Mouse (Mus musculus): ENCODE measurements around the gene Ptms. TPM values are rescaled to one million over a fixed set of nuclear protein-coding genes. Genes with fewer than 3 reads are reported as not detected.

Ptms gene
- polyA plus RNA-seq, 1 experiment from 2014 or later = 87.8 TPM

- Histone ChIP-seq H3K4me1 (ENCODE audit: control insufficient read depth, insufficient read depth, low read length) (no peaks in the 10 kb centered on the region), H3K9me3 (ENCODE audit: control insufficient read depth, low read length) (no peaks in the 10 kb centered on the region; the same call in 1 of the 2 replicates), H3K4me2 (ENCODE audit: low read depth, low read length) (no peak overlapping the region), H3K27ac (ENCODE audit: low read length) (no peak overlapping the region), H3K36me3 (ENCODE audit: control insufficient read depth, insufficient read depth, low read length) (peaks cover 9% of the 10 kb centered on the region), H3K27me3 (replicated peaks; ENCODE audit: control insufficient read depth, insufficient read depth, low read length) (no peaks in the 10 kb centered on the region), H3K4me3 (ENCODE audit: low read length) (no peak overlapping the region), H3K9ac (ENCODE audit: low read depth, low read length) (no peak overlapping the region)
- ATAC-seq = no peak
- WGBS = 95% methylated on average over 4 of the region's 4 CpGs
These were observed 35.3 kb upstream of the Ptms start for GRCm38 (mm10) chr6:124955212-124955611.

GRCm38 (mm10) chr6:124953991-124954715 lies 34.2 kb upstream of the Ptms start:
- Histone ChIP-seq H3K9me3 (ENCODE audit: control insufficient read depth, low read length) (no peaks in the 10 kb centered on the region; the same call in 1 of the 2 replicates), H3K9ac (ENCODE audit: low read depth, low read length) (no peak overlapping the region), H3K27ac (ENCODE audit: low read length) (no peak overlapping the region), H3K27me3 (replicated peaks; ENCODE audit: control insufficient read depth, insufficient read depth, low read length) (no peaks in the 10 kb centered on the region), H3K4me3 (ENCODE audit: low read length) (no peak overlapping the region), H3K4me2 (ENCODE audit: low read depth, low read length) (no peak overlapping the region), H3K36me3 (ENCODE audit: control insufficient read depth, insufficient read depth, low read length) (peaks cover 3% of the 10 kb centered on the region; the same call in 1 of the 2 replicates), H3K4me1 (ENCODE audit: control insufficient read depth, insufficient read depth, low read length) (no peaks in the 10 kb centered on the region)
- no peak for ATAC-seq
- 88% methylated on average over 2 of the region's 2 CpGs for WGBS

- Histone ChIP-seq H3K9ac (ENCODE audit: low read depth, low read length) (no peak overlapping the region), H3K36me3 (ENCODE audit: control insufficient read depth, insufficient read depth, low read length) (no peaks in the 10 kb centered on the region), H3K27ac (ENCODE audit: low read length) (no peak overlapping the region), H3K4me1 (ENCODE audit: control insufficient read depth, insufficient read depth, low read length) (no peaks in the 10 kb centered on the region), H3K4me2 (ENCODE audit: low read depth, low read length) (no peak overlapping the region), H3K9me3 (ENCODE audit: control insufficient read depth, low read length) (no peaks in the 10 kb centered on the region), H3K4me3 (ENCODE audit: low read length) (no peak overlapping the region), H3K27me3 (replicated peaks; ENCODE audit: control insufficient read depth, insufficient read depth, low read length) (no peaks in the 10 kb centered on the region)
- 88% methylated on average over 3 of the region's 3 CpGs for WGBS
- ATAC-seq = no peak
These were observed 23.6 kb upstream of the Ptms start for GRCm38 (mm10) chr6:124943526-124943925.

GRCm38 (mm10) chr6:124941679-124942078 lies 21.8 kb upstream of the Ptms start:
- H3K27ac ChIP-seq (ENCODE audit: low read length) = no peak overlapping the region
- peaks cover under 1% of the 10 kb centered on the region; the same call in 1 of the 2 replicates for H3K36me3 ChIP-seq (ENCODE audit: control insufficient read depth, insufficient read depth, low read length)
- no peak overlapping the region for H3K4me2 ChIP-seq (ENCODE audit: low read depth, low read length)
- no peaks in the 10 kb centered on the region for H3K4me1 ChIP-seq (ENCODE audit: control insufficient read depth, insufficient read depth, low read length)
- ATAC-seq = peak; percentile 86
- 70% methylated on average over 1 of the region's 1 CpGs for WGBS
- no peak overlapping the region for H3K9ac ChIP-seq (ENCODE audit: low read depth, low read length)
- H3K4me3 ChIP-seq (ENCODE audit: low read length) = no peak overlapping the region
- no peaks in the 10 kb centered on the region for H3K9me3 ChIP-seq (ENCODE audit: control insufficient read depth, low read length)
- H3K27me3 ChIP-seq (replicated peaks; ENCODE audit: control insufficient read depth, insufficient read depth, low read length) = no peaks in the 10 kb centered on the region

- no peaks in the 10 kb centered on the region for H3K27me3 ChIP-seq (replicated peaks; ENCODE audit: control insufficient read depth, insufficient read depth, low read length)
- H3K36me3 ChIP-seq (ENCODE audit: control insufficient read depth, insufficient read depth, low read length) = peaks cover 22% of the 10 kb centered on the region; the same call in 1 of the 2 replicates
- 88% methylated on average over 7 of the region's 7 CpGs for WGBS
- H3K4me2 ChIP-seq (ENCODE audit: low read depth, low read length) = no peak overlapping the region
- no peak overlapping the region for H3K27ac ChIP-seq (ENCODE audit: low read length)
- no peaks in the 10 kb centered on the region for H3K9me3 ChIP-seq (ENCODE audit: control insufficient read depth, low read length)
- no peak for ATAC-seq
- peaks cover 16% of the 10 kb centered on the region; the same call in 1 of the 2 replicates for H3K4me1 ChIP-seq (ENCODE audit: control insufficient read depth, insufficient read depth, low read length)
- H3K4me3 ChIP-seq (ENCODE audit: low read length) = no peak overlapping the region
- H3K9ac ChIP-seq (ENCODE audit: low read depth, low read length) = no peak overlapping the region
These were observed 18.7 kb upstream of the Ptms start for GRCm38 (mm10) chr6:124938554-124938953.

GRCm38 (mm10) chr6:124937493-124937892 lies 17.6 kb upstream of the Ptms start:
- no peak overlapping the region for H3K4me3 ChIP-seq (ENCODE audit: low read length)
- WGBS = 72% methylated on average over 2 of the region's 2 CpGs
- H3K27ac ChIP-seq (ENCODE audit: low read length) = no peak overlapping the region
- H3K36me3 ChIP-seq (ENCODE audit: control insufficient read depth, insufficient read depth, low read length) = peaks cover 22% of the 10 kb centered on the region; the same call in 1 of the 2 replicates
- H3K4me1 ChIP-seq (ENCODE audit: control insufficient read depth, insufficient read depth, low read length) = peaks cover 22% of the 10 kb centered on the region
- no peak overlapping the region for H3K9ac ChIP-seq (ENCODE audit: low read depth, low read length)
- no peaks in the 10 kb centered on the region for H3K9me3 ChIP-seq (ENCODE audit: control insufficient read depth, low read length)
- no peaks in the 10 kb centered on the region for H3K27me3 ChIP-seq (replicated peaks; ENCODE audit: control insufficient read depth, insufficient read depth, low read length)
- no peak for ATAC-seq
- no peak overlapping the region for H3K4me2 ChIP-seq (ENCODE audit: low read depth, low read length)

- no peaks in the 10 kb centered on the region for H3K27me3 ChIP-seq (replicated peaks; ENCODE audit: control insufficient read depth, insufficient read depth, low read length)
- H3K36me3 ChIP-seq (ENCODE audit: control insufficient read depth, insufficient read depth, low read length) = peaks cover 22% of the 10 kb centered on the region; the same call in 1 of the 2 replicates
- peaks cover 27% of the 10 kb centered on the region for H3K4me1 ChIP-seq (ENCODE audit: control insufficient read depth, insufficient read depth, low read length)
- H3K4me2 ChIP-seq (ENCODE audit: low read depth, low read length) = no peak overlapping the region
- no peak overlapping the region for H3K27ac ChIP-seq (ENCODE audit: low read length)
- no peaks in the 10 kb centered on the region for H3K9me3 ChIP-seq (ENCODE audit: control insufficient read depth, low read length)
- ATAC-seq = no peak
- WGBS = 100% methylated on average over 1 of the region's 1 CpGs
- no peak overlapping the region for H3K4me3 ChIP-seq (ENCODE audit: low read length)
- H3K9ac ChIP-seq (ENCODE audit: low read depth, low read length) = no peak overlapping the region
These were observed 16.8 kb upstream of the Ptms start for GRCm38 (mm10) chr6:124936681-124937080.

- no peak overlapping the region for H3K4me2 ChIP-seq (ENCODE audit: low read depth, low read length)
- peaks cover 33% of the 10 kb centered on the region for H3K4me1 ChIP-seq (ENCODE audit: control insufficient read depth, insufficient read depth, low read length)
- peaks cover 22% of the 10 kb centered on the region; the same call in 1 of the 2 replicates for H3K36me3 ChIP-seq (ENCODE audit: control insufficient read depth, insufficient read depth, low read length)
- no peak overlapping the region for H3K27ac ChIP-seq (ENCODE audit: low read length)
- no peak overlapping the region for H3K9ac ChIP-seq (ENCODE audit: low read depth, low read length)
- H3K9me3 ChIP-seq (ENCODE audit: control insufficient read depth, low read length) = no peaks in the 10 kb centered on the region
- H3K4me3 ChIP-seq (ENCODE audit: low read length) = no peak overlapping the region
- WGBS = 95% methylated on average over 7 of the region's 7 CpGs
- ATAC-seq = no peak
- no peaks in the 10 kb centered on the region for H3K27me3 ChIP-seq (replicated peaks; ENCODE audit: control insufficient read depth, insufficient read depth, low read length)
These were observed 14.8 kb upstream of the Ptms start for GRCm38 (mm10) chr6:124934670-124935069.

GRCm38 (mm10) chr6:124933127-124933526 lies 13.2 kb upstream of the Ptms start:
- Histone ChIP-seq H3K9ac (ENCODE audit: low read depth, low read length) (no peak overlapping the region), H3K36me3 (ENCODE audit: control insufficient read depth, insufficient read depth, low read length) (peaks cover 22% of the 10 kb centered on the region; the same call in 1 of the 2 replicates), H3K27ac (ENCODE audit: low read length) (no peak overlapping the region), H3K9me3 (ENCODE audit: control insufficient read depth, low read length) (no peaks in the 10 kb centered on the region), H3K4me3 (ENCODE audit: low read length) (no peak overlapping the region), H3K27me3 (replicated peaks; ENCODE audit: control insufficient read depth, insufficient read depth, low read length) (no peaks in the 10 kb centered on the region), H3K4me1 (ENCODE audit: control insufficient read depth, insufficient read depth, low read length) (peaks cover 33% of the 10 kb centered on the region), H3K4me2 (ENCODE audit: low read depth, low read length) (no peak overlapping the region)
- 92% methylated on average over 3 of the region's 3 CpGs for WGBS
- no peak for ATAC-seq

Measured in intestine, embryonic 16.5 days (tissue).